Mouse (Mus musculus) ES-E14 (cell line): ENCODE data around the gene Nxn. TPM values are rescaled to one million over a fixed set of nuclear protein-coding genes. Genes with fewer than 3 reads are reported as not detected.

Experiments
- DNase-seq: peaks from one replicate; pipeline ENCODE4 v3.0.0-alpha.2; 2013; ENCODE audit warnings: low read depth, low spot score
- H3K27ac ChIP-seq: 2 replicates; pipeline ENCODE4 v1.5.1; 2012; ENCODE audit warnings: low read depth, mild to moderate bottlenecking, low read length, moderate library complexity, mixed read lengths; ENCODE audit not compliant: poor library complexity, insufficient read depth, severe bottlenecking
- H3K36me3 ChIP-seq: 2 replicates; pipeline ENCODE4 v1.6.1; 2012; ENCODE audit warnings: mild to moderate bottlenecking, low read length, moderate library complexity, mixed read lengths; ENCODE audit not compliant: control insufficient read depth, poor library complexity, insufficient read depth, severe bottlenecking
- H3K4me1 ChIP-seq, 2 experiments: fragments of 150-350 bp in 1 of 2; sonication (generic) in 1 of 2; 2 replicates each; pipeline ENCODE4 v1.6.1; 2012; ENCODE audit warnings: low read length in 2 of 2, mild to moderate bottlenecking in 1 of 2, mixed read lengths in 1 of 2; ENCODE audit not compliant: control insufficient read depth in 2 of 2, insufficient read depth in 2 of 2, poor library complexity in 1 of 2
- H3K4me3 ChIP-seq, 2 experiments: fragments of 150-350 bp in 1 of 2; sonication (generic) in 1 of 2; 2 replicates each; pipeline ENCODE4 v1.5.1; 2012; ENCODE audit warnings: low read length in 2 of 2, low read depth in 1 of 2, mild to moderate bottlenecking in 1 of 2, mixed read lengths in 1 of 2; ENCODE audit not compliant: insufficient read depth in 1 of 2, poor library complexity in 1 of 2, severe bottlenecking in 1 of 2
- H3K9ac ChIP-seq: 2 replicates; pipeline ENCODE4 v1.6.1; 2012; ENCODE audit warnings: low read depth, mild to moderate bottlenecking, low read length, mixed read lengths; ENCODE audit not compliant: poor library complexity, insufficient read depth, severe bottlenecking
- H3K9me3 ChIP-seq: fragments of 150-350 bp; sonication (generic); 2 replicates; pipeline ENCODE4 v1.6.1; 2012; ENCODE audit warnings: low read depth, mild to moderate bottlenecking, low read length; ENCODE audit not compliant: control insufficient read depth, insufficient read depth
- CHD2 ChIP-seq: IDR thresholded peaks from 2 replicates; pipeline ENCODE4 v1.6.1; 2014; ENCODE audit warnings: mild to moderate bottlenecking, low read depth, low read length, inconsistent platforms
- HCFC1 ChIP-seq: IDR thresholded peaks from 2 replicates; pipeline ENCODE4 v1.6.1; 2012; ENCODE audit warnings: low read length, inconsistent platforms, borderline replicate concordance; ENCODE audit not compliant: insufficient read depth
- MAFK ChIP-seq: IDR thresholded peaks from 2 replicates; pipeline ENCODE4 v1.6.1; 2014; ENCODE audit warnings: mild to moderate bottlenecking, low read depth, low read length, inconsistent platforms; ENCODE audit not compliant: insufficient read depth
- ZC3H11A ChIP-seq: IDR thresholded peaks from 2 replicates; pipeline ENCODE4 v1.6.1; 2012; ENCODE audit warnings: low read depth, mild to moderate bottlenecking, inconsistent platforms, low read length, borderline replicate concordance
- ZNF384 ChIP-seq: IDR thresholded peaks from 2 replicates; pipeline ENCODE4 v1.6.1; 2012; ENCODE audit warnings: low read depth, low read length, inconsistent platforms
- in situ Hi-C, 2 experiments: fragments of 600-800 bp; cut with MboI; formaldehyde crosslinking; loops; one replicate each; pipeline ENCODE4 v1.15.1; 2025; ENCODE audit warnings: low sequenced_read_pairs in 2 of 2, inconsistent platforms in 1 of 2; ENCODE audit not compliant: unreplicated experiment in 2 of 2
- total RNA-seq: library from RNA; depleted of rRNA; stranded (reverse); fragments of 300-350 nt; gene quantifications from 2 replicates; pipeline ENCODE4 v1.2.3, GENCODE M21; 2012

The Nxn gene
- total RNA-seq, 1 experiment = 48.0 TPM

DNA sequence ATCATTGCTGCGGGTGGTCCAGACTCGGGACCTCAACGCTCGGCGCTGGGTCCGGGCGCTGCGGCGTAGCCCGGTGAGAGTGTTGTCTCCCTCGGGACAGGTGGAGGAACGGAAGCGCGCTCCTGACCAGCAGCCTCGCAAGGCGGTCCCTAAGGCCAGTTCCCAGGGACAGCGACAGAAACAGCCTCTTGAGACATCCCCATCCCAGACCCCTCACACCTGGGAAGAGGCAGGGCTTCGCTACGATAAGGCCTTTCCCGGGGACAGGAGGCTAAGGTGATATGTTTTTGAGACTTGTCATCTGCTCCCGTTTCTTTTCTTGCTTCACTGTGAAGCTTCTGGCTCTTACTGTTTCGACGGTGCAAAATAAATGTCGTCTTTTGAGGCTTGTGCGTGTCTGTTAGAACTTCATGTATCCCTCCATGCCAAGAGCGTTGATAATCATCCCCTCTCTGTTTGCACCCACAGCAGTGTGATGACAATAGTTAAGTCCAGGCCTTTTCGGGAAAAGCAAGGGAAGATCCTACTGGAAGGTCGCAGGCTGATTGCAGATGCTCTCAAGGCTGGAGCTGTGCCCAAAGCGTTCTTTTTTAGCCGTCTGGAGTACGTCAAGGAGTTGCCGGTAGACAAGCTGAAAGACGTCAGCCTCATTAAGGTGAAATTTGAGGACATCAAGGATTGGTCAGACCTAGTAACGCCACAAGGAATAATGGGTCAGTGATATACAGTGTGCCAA is 155.0 kb downstream of the Nxn start:
- H3K9me3 ChIP-seq = no peaks in the 10 kb centered on the region
- DNase-seq = no peak
- peak overlapping the region; percentile 93 for H3K9ac ChIP-seq

GRCm38 (mm10) chr11:76242901-76243810 is 155.8 kb downstream of the Nxn start, which contains the start of the genes Mrm3 and Glod4:
Gene Mrm3 (plus strand): TSS chr11:76243715.
Gene Glod4 (minus strand): TSS chr11:76243725.
- Histone ChIP-seq H3K27ac (no peak within 1 kb of the TSS; the same call in 1 of the 2 replicates), H3K9ac (peak within 1 kb of the TSS; percentile 93), H3K4me1 (0 out of 4 replicates have a peak, but pooled peaks cover 0 to 2% of the 10 kb centered on the region in 2 experiments), H3K4me3 (peak within 1 kb of the TSS; percentile 91 to 96), H3K9me3 (no peaks in the 10 kb centered on the region), H3K36me3 (no peaks in the 10 kb centered on the region; the same call in 1 of the 2 replicates)
- DNase-seq = peak; percentile 81
- in situ Hi-C loops = no loop called here
- no peak for TF ChIP-seq ZC3H11A
- no peak for TF ChIP-seq ZNF384
- peak; percentile 85 for TF ChIP-seq HCFC1
- TF ChIP-seq CHD2 = no peak
- no peak for TF ChIP-seq MAFK

More for the DNA sequence above, 155.0 kb downstream of the Nxn start:
- Histone ChIP-seq H3K4me3 (peak overlapping the region; percentile 91 to 96), H3K36me3 (no peaks in the 10 kb centered on the region; the same call in 1 of the 2 replicates), H3K4me1 (0 out of 4 replicates have a peak, but pooled peaks cover 0 to 2% of the 10 kb centered on the region in 2 experiments), H3K27ac (no peak overlapping the region)
- no peak for TF ChIP-seq ZC3H11A
- no peak for TF ChIP-seq CHD2
- no peak for TF ChIP-seq ZNF384
- TF ChIP-seq HCFC1 = no peak
- TF ChIP-seq MAFK = no peak
- in situ Hi-C loops = no loop called here

DNA sequence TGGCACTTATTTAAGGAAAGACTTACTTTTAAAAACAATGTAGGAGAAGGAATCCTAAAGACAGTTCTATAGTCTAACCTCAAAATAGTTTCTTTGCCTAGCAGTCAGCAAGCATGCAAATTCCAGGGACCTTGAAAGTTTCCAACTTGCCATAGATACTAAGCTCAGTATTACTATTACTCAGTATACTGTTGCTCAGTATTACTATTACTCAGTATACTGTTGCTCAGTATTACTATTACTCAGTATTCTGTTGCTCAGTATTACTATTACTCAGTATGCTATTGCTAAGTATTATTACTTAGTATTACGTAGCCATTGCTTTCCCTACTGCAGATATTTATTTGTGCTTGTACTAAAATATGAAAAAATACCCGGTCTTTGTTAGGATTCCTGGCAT is 159.2 kb downstream of the Nxn start:
- no peak for DNase-seq
- no peak overlapping the region for H3K4me3 ChIP-seq
- H3K4me1 ChIP-seq = 0 out of 4 replicates have a peak, but pooled peaks cover 0 to 2% of the 10 kb centered on the region in 2 experiments
- no peak for TF ChIP-seq MAFK
- no peak for TF ChIP-seq CHD2
- no peak for TF ChIP-seq ZC3H11A
- TF ChIP-seq HCFC1 = no peak
- TF ChIP-seq ZNF384 = no peak
- H3K27ac ChIP-seq = no peak overlapping the region
- H3K36me3 ChIP-seq = no peaks in the 10 kb centered on the region; the same call in none of the 2 replicates
- in situ Hi-C loops = no loop called here
- no peak overlapping the region for H3K9ac ChIP-seq
- H3K9me3 ChIP-seq = no peaks in the 10 kb centered on the region

GRCm38 (mm10) chr11:76236136-76236535 is 162.8 kb downstream of the Nxn start:
- Histone ChIP-seq H3K9ac (no peak overlapping the region), H3K9me3 (no peaks in the 10 kb centered on the region), H3K4me1 (no peaks in the 10 kb centered on the region), H3K4me3 (no peak overlapping the region), H3K36me3 (peaks cover 5% of the 10 kb centered on the region), H3K27ac (no peak overlapping the region)
- in situ Hi-C loops = no loop called here
- TF ChIP-seq MAFK (no peak), CHD2 (no peak)
- DNase-seq = no peak
